Mouse (Mus musculus): ENCODE measurements around the gene Oas1a.
"Not testable (repeated sequence)": the region's sequence is repeated elsewhere in the genome, so short reads cannot be mapped to it uniquely, and the experiment has no call there.

DNA sequence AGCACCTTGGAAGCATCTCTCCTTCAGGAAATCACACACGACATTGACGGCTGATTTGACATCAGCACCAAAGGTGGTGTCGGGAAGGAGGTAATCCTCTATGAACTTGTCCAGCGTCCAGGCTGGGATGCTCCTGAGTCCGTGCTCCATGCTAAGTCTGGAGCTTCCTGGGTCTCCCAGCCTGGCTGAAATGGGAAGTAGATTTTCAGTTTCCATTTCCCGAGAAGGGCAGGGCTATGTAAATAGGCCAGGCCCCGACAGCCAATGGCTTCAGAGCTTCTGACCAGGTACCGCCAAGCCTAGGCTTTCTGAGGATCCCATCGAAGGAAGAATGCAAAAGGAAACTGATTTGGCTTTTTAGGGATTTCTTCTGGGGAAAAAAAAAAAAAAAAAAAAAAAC lies 19.9 kb downstream of the Oas1a start, which contains the start of gene Oas1g:
- not testable (repeated sequence) for TF ChIP-seq POLR2A (IDR thresholded peaks at IDR 0.05; ENCODE audit: insufficient read depth, low read depth, low read length); CTCF (IDR thresholded peaks at IDR 0.05)
